Mouse (Mus musculus): ENCODE results near the gene Fam171a1.

- TF ChIP-seq CTCF (IDR thresholded peaks at IDR 0.05; ENCODE audit: borderline replicate concordance, insufficient read depth, low read depth, low read length): no peak
- no peak for TF ChIP-seq POLR2A (IDR thresholded peaks at IDR 0.05; ENCODE audit: borderline replicate concordance, insufficient read depth, low read length)
Observed at GRCm38 (mm10) chr2:3096101-3096500, 17.9 kb upstream of the Fam171a1 start.

Data from cerebellum, adult 2 months (tissue).